Mouse (Mus musculus): ENCODE data around the gene Stxbp6.
A peak's percentile ranks its signal among the peaks of the same experiment; 100 is the strongest.

The Stxbp6 gene

DNA sequence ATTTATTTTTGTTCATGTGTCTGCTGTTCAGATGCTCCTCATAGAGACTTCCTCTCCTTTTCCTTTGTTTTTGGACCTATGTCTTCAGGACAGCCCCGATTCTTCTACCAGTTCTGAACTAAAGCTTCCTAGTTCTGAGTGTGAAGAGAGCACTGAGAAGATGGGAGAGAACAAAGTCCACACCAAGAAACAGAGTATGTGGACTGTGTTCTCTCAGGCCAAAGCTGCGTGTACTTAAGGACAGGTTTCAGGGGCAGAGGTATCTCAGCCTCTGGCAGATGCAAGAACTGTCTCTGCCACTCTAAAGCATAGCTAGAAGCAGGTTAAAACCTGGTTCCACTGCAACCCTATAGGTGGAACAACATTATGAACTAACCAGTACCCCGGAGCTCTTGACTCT lies 151.2 kb downstream of the Stxbp6 start:
- DNase-seq (ENCODE audit: extremely low read depth, insufficient read length, low spot score): no peak

DNA sequence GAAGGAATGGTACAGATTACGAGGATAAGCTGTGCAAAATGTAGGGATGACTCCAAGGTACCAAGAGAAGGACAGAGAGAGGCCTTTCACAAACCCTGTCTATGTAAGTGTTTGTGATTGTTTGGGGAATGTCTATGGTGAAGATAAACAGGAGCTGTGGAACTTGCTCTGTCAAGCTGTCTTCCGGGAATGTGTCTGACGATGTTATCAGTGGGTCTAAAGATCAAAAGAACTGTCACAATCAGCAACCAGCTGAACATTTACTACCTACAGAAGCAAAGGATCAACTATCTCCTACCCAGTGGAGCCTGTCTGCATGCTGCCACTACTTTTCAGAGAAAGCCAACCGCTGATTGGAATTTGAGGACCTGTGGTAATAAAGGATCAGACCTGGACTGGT lies 152.3 kb downstream of the Stxbp6 start:
- DNase-seq (ENCODE audit: extremely low read depth, insufficient read length, low spot score): no peak

DNA sequence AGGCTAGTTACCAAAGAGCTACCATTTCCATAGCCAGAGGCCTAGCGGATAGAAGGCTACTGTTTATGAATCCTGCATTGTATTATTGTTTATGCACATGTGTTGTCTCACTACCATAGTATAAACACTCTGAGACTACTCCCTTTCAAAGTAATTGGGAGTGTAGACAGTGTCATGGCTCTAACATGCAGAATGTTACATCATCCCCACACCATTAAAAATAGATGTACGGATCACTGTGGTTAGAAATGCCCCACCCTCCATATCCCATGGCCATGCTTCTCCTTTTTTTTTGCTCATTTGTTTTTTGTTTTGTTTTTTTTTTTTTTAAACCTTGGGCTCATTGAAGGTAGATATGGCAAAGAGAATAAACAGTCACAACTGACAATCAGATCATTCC lies 154.9 kb downstream of the Stxbp6 start:
- DNase-seq (ENCODE audit: extremely low read depth, insufficient read length, low spot score): no peak

DNA sequence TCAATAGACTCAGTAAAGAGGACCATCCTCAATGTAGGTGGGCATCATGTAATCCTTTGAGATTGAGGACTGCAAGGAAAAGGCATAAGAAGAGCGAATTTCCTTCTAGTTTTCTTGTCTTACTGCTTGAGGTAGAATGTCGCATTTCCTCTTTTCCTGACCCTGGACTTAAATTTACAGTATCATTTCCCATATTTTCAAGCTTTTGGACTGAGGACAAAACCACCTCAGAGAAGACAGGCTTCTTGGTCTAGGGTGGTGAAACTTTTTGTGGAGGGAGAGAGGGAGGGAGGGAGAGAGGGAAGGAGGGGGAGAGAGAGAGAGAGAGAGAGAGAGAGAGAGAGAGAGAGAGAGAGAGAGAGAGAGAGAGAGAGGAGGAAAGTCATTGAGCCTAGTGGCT lies 155.6 kb downstream of the Stxbp6 start:
- DNase-seq (ENCODE audit: extremely low read depth, insufficient read length, low spot score): no peak

DNA sequence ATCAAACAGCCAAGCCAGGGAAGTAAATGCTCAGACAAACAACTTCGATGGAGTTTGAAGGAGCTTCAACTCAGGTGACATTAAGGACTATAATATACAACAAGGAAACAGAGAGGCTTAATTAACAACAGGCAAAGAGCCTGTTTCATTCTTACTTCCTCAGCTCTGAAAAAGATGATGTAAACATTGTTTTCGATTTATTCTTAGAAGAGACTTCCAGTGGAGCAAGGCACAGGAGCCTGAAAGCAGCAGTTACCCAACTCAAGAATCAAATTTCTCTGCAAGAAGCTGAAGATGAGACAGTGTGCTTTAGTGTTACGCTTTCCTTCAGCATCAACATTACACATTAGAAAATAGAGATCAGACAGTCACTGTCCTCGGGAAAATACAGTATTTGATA lies 160.7 kb downstream of the Stxbp6 start:
- DNase-seq (ENCODE audit: extremely low read depth, insufficient read length, low spot score): no peak

DNA sequence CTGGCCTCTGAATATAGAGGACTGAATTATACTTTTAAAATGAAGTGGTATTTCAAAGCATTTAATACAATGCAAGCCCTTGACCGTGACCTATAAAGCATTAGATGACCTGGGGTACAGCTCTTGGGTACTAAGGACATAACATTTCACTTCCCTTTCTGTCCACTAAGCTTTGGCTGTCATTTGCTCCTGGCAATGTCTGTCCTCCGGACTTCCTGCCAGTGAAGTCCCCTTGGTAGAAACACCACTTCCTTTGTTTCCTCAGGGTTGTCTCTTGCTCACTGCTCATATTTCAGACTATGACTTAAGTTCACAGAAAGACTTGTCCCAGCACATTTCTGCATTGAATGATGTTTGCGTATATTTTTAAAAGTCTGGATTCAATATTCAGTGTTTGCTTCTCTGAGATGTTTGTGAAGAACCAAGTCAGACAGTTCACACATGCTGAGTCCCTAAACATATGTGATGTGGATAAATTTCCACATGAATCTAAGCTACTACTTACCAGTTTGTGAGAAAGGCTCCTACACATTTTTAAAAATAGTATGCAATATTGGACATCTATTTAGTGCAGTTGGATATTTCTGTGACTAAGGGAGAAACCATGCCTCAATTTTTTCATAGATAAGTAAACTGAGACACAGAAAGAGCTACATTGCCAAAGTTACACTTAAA lies 166.3 kb downstream of the Stxbp6 start:
- no peak for DNase-seq (ENCODE audit: extremely low read depth, insufficient read length, low spot score)

DNA sequence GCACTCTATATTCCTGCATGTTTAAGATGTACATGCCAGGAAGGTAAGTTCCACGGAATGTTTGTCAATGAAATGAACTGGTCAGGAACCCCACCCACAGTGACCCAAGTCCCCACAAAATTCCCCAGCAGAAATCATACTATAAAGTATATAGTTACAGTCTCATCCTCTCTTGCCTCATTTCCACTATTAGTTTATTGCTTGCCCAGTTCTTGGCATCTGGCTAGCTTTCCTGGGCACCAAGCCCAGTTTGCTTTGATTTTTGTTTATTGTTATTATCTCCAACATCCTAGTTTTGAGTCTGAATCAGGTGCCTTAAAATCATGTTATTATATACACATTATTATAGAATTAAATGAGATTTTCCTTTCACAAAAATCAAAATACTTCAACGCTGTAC lies 168.5 kb downstream of the Stxbp6 start:
- no peak for DNase-seq (ENCODE audit: extremely low read depth, insufficient read length, low spot score)

DNA sequence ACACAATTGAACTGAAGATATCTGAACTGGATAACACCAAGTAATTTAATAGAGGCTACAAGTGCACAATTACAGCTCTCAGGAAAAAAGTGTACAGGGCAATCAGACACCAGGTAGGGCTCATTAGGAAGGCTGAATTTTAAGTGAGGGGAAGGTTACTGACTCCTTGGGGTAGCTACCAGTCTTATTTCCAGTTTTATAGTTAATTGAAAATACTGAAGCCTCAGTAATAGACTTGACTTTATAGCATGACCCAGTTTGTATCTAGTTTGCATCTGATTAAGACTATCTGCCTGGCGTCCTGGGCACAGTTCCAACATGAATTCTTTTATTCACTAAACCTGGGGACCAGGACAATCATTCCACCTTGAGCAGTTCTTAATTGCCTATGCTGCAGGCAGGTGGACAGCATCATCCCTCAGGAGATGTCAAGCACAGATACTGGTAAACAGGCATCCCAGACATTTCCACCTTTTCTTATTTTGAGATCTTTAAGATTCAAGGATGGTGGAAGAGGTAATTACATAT lies 171.2 kb downstream of the Stxbp6 start:
- no peak for DNase-seq (ENCODE audit: extremely low read depth, insufficient read length, low spot score)

DNA sequence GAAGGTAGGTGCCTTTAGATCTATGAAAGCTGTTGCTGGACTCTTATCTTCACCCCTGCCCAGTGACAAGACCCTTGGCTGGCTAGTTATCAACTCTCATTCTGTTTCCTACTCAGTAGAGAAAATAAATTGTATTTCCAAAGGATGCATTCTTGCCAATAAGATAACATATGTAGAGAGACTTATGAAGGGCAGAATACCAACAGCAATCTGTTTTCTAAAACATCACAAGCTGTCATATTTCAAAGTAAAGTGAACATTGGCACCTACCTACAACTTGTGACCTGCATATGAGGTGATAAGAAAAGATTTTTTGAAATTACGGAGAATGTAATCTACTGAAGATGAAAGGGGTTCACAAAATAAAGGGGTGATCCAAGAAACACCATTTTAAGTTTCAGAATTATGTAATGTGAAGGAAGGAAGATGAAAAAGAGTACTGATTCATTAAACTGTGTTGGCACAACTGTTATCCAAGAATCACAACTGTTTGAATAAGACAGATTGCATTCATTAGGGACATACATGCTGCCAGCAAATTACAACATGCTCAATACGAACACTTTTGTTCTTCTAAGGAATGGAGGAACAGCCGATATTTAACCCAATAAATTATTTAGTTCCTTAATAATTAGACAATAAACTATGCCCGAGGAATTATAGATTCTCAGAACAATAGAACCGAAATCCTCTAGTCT lies 175.2 kb downstream of the Stxbp6 start:
- no peak for DNase-seq (ENCODE audit: extremely low read depth, insufficient read length, low spot score)

DNA sequence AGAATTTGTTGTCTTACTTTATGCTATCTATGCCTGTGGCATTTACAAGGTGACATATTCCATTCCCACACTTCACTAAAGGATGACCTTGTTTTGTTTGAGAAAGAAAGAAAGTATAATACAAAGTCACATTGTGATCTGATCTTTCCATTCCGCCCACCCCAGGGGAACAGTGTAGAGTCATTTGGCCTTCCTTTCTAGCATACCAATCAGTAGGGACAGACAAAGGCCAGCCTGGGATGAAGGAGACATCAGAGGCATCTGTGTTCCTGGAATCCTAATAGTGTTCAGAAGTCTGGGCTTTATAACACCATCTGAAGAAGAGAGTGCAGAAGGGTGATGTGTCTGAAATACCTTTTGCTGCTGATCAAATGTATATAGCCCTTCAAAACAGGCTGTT lies 178.0 kb downstream of the Stxbp6 start:
- no peak for DNase-seq (ENCODE audit: extremely low read depth, insufficient read length, low spot score)

DNA sequence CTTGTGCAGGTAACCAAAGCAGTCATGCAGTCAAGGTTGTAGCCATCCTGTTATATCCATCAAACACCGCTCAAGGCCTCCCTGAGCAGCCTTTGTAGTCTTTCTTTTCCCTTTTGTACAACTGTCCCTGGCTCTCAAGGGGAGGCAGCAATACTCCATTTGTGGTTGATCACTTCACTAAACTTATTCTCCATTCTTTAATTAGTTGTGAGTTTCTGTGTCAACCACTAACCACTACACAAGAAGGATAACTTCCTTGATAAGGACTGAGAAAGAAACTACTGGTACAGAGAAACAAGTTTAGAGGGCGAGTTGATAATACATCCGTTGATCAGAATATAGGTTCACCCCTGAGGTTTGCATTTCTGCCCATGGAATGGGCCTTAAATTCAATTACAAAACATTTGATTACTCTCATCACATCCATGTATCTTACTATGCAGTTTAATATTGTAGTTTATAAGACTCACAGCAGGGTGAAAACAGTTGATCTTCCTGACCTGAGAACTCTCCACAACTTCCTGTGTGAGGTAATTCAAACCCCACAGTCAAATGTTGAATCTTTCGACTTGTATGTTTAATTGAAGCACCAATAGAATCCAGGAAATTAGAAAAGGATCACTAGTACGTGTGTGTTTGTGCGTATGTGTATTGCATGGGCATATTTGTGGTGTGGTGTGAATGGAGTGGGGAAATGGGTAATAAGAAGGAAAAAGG lies 184.7 kb downstream of the Stxbp6 start:
- DNase-seq (ENCODE audit: extremely low read depth, insufficient read length, low spot score): no peak

DNA sequence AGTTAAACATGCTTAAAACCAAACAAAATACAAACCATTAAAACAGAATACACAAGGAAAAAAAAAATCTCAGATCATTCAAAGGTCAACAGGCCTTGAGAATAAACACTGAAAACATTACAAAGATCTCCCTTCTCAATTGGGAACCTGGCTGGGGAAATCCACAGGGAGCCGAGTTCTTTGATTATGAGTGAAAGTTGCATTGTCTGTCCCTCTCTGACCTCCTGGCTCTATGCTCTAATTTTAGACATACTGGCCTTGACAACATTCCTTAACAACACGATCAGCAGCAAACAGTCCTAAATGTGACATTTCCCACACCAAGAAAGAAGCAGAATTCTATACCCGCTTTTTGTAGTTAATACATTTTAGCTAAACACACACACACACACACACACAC lies 187.7 kb downstream of the Stxbp6 start:
- DNase-seq (ENCODE audit: extremely low read depth, insufficient read length, low spot score): no peak

DNA sequence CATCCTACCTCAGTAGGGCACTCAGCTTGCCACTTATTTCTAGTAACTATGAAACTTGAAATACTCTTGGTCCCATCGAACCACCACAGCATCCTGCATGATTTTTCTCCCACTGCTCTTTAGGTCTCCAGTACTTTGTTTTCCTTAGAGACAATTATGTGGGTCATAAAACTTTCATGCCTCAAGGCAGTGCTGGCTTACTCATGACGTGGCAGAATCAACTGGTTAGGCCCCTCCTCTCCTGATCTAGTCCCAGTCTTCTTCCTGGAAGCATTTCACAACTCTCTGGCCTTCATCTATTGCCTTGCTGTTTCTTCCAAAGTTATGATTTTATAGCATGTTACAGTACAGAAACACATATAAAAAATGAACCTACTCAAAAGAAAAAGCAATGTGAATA lies 201.8 kb downstream of the Stxbp6 start:
- no peak for DNase-seq (ENCODE audit: extremely low read depth, insufficient read length, low spot score)

DNA sequence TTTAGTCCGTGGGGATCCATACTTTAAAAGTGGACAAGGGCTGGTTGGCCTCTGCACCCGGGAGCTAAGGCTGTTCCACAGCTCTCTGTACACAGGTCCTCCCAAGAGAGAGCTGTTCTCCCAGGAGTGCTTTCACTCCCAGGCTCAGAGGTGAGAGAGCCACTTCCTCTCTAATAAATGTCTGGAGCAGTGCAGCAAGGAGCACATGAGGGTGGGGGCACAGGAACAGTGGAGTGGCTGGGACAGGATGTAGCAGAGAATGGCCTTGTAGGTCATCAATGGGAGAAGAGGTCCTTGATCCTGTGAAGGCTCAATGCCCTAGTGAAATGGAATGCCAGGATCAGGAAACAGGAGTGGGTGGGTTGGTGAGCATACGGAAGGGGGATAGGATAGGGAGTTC lies 209.1 kb downstream of the Stxbp6 start:
- DNase-seq (ENCODE audit: extremely low read depth, insufficient read length, low spot score): no peak

DNA sequence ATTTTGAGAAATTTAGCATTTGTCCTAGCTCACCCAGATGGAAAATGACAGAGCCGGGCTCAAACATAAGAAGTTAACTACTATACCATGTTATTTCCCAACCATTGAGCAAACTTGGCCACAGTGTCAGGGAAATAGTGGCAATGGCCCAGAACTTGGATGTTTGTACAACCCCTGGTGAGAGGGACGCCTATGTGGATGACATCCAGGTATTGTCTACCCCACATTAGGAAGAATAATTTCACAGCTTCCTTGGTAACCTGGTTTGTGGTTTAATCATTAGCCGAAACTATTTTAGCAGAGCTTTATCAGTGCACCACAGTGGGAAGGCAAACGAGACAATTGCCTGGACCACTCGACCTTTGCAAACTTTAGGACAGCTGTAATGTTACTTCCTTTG lies 215.1 kb downstream of the Stxbp6 start:
- no peak for DNase-seq (ENCODE audit: extremely low read depth, insufficient read length, low spot score)

DNA sequence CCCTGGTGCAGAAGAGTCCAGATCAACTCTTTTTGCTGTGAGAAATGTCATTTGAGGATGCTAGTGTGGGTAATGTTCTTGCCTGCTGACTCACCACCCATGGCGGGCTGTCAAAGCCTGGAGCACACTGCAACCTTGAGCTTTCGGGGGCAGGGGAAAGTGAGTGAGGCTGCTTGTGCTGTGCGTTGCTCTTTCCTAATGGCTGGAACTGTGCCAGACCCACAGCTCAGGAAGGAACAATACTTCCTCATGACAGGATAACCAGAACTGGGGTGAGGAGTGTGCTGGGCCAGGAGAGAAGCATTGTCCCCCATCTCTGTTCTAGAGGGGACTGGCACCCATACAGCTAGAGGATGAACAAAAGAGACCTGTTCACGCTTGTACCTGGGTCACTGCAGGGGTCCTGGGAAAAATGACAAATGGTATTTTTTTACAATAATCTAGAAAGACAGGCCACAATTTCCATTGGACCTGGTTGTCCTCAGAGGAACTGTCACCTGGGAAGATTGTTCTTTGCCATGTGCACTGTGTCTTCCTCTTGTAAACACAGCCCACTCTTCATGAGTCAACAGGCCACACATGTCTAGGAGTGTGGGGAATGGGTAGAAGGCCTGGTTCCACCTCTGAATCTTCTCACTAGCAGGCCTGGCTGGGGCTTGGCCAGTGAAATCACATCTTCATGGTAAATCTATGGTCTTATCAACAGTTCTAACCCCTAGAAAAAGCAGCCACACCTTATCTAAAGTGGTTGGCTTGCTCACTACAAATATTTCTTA lies 216.2 kb downstream of the Stxbp6 start:
- DNase-seq (ENCODE audit: extremely low read depth, insufficient read length, low spot score): peak; percentile 6

DNA sequence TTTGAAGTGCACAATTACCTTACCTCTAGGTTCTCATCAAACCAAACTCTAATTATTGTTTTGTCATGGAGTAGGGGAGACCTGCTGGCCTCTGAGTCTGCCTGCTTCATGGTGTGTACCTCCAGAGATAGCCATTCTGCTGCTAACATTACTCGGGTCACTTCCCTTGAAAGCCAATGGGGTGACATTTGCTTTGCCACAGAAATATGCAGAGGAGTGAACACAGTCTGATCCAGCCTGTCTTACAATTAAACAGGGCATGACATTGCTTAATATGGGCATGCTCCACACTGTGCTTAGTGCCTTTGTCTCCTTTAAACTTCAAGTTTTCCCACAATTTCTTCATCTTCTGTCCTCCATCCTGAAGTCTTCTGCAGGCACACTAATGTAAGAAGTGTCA lies 222.5 kb downstream of the Stxbp6 start:
- DNase-seq (ENCODE audit: extremely low read depth, insufficient read length, low spot score): no peak

DNA sequence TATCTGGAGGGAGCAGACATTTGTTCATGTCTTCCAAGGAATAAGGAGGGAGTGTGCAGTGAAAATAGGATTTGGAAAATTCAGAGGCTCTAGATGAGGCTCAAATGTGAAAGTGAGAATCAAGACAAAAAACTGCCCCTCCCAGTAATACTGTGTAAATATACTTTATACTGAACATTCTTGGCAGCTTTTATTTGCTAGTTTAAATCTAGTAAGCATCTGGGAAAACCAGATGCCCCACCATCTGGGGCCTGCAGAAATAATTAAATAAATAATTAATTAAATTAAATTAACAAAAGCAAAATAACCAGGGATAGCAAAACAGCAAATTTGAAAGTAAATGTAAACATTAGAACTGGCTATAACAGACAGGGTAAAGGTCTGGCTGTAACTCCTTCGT lies 224.0 kb downstream of the Stxbp6 start:
- no peak for DNase-seq (ENCODE audit: extremely low read depth, insufficient read length, low spot score)

DNA sequence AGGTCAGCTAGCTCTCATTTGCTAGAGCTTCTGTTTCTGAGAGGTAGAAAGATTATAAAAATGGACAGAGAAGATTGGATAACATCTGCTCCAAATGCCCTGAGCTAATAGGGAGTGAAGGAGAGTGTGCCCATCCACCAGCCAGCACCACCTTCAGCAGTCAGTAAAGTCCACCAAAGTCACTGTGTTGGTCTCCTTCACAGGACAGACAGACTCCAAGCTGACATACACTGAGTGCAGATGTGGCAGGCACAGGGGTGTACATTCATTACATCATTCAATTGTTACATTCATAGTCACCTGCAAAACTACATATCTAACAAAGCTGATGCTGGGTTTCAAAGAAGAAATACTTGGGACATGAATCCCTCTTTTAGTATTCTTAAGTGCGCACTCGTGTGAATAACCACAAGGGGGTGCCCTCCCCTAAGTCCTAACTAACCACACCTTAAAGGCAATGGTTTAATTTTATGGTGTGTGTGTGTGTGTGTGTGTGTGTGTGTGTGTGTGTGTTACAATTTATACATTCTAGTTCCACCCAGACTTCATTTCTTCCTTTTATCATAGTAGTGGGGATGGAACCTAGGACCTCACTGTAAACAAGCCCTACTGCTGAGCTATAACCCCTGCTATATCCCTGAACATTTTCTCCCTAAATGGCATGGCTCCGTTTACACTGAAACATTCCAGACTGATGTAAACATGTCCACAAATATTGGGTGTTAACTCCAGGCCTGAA lies 225.9 kb downstream of the Stxbp6 start:
- no peak for DNase-seq (ENCODE audit: extremely low read depth, insufficient read length, low spot score)

DNA sequence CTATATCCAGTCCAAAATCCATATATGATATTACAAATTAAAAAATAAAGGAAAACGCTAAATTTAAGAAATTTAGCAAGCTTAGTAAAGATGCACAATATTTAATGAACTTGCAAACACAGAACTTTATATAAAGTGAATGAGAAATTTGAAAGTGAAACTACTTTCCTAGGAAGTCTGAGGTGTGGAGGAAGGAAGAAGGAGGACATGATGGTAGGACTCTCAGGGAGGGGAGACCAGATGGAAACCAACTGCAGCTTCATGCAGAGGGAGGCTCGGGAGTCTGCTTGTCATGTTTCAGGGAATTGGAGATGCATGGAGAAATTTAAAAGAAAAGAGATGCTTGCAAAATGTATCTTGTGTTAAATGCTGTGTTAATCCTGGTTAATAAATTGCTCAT lies 233.9 kb downstream of the Stxbp6 start:
- no peak for DNase-seq (ENCODE audit: extremely low read depth, insufficient read length, low spot score)
